14 mouse cellular contexts compared by ENCODE assay signal in genomic region chr4:135335327-135336022, GRCm38 (mm10). TPM values are rescaled to one million over a fixed set of nuclear protein-coding genes. Genes with fewer than 3 reads are reported as not detected.
A peak's percentile ranks its signal among the peaks of the same experiment; 100 is the strongest.
DNase-seq lines count a peak whose midpoint lies in the region; ATAC-seq lines count a peak whose summit lies in the region.
"Had no signal": no experiment of that assay in that cellular context is flagged by ENCODE, and none has a peak within 500 bp of the region (broad histone marks: within the 10 kb centered on the region; RNA-seq: fewer than 3 reads in every experiment).

No protein-coding gene starts in this region.

- peak; percentile 51 for DNase-seq in urinary bladder, postnatal 14 days (ENCODE audit: low spot score)
- DNase-seq in urinary bladder, postnatal 10 days (ENCODE audit: low spot score), result no peak
- no peak for DNase-seq in liver, embryonic 13.5 days
- DNase-seq in left cerebral cortex, adult 8-10 months (ENCODE audit: low spot score in 2 of 2), result no peak
- no peak for DNase-seq in spleen, postnatal 10 days (ENCODE audit: low spot score in 2 of 2)
- DNase-seq in heart, postnatal 36 days, result no peak
- DNase-seq: adrenal gland, postnatal 14 days; cerebellum, adult 8-10 months had no signal

- peak overlapping the region; percentile 69; the same call in 1 of the 2 replicates for H3K27ac ChIP-seq in kidney, embryonic 14.5 days (ENCODE audit: low read depth, low read length)
- peak overlapping the region; percentile 37; the same call in 1 of the 2 replicates for H3K27ac ChIP-seq in liver, embryonic 13.5 days
- H3K27ac ChIP-seq: embryonic facial prominence, embryonic 15.5 days; forebrain, embryonic 12.5 days; hindbrain, embryonic 12.5 days; limb, embryonic 12.5 days had no signal

- no peak overlapping the region for H3K9ac ChIP-seq in kidney, embryonic 14.5 days (ENCODE audit: low read depth, low read length)
- H3K9ac ChIP-seq in liver, embryonic 13.5 days, result no peak overlapping the region
- H3K9ac ChIP-seq: embryonic facial prominence, embryonic 15.5 days; forebrain, embryonic 12.5 days; hindbrain, embryonic 12.5 days; limb, embryonic 12.5 days had no signal

- no peak overlapping the region for H3K4me3 ChIP-seq in kidney, embryonic 14.5 days (ENCODE audit: low read length)
- H3K4me3 ChIP-seq in liver, embryonic 13.5 days (replicated peaks), result no peak overlapping the region
- H3K4me3 ChIP-seq: embryonic facial prominence, embryonic 15.5 days; forebrain, embryonic 12.5 days; hindbrain, embryonic 12.5 days; limb, embryonic 12.5 days had no signal

- H3K27me3 ChIP-seq in kidney, embryonic 14.5 days (ENCODE audit: control insufficient read depth, insufficient read depth, low read length), result no peaks in the 10 kb centered on the region
- H3K27me3 ChIP-seq in liver, embryonic 13.5 days, result no peaks in the 10 kb centered on the region
- H3K27me3 ChIP-seq: embryonic facial prominence, embryonic 15.5 days; forebrain, embryonic 12.5 days; hindbrain, embryonic 12.5 days; limb, embryonic 12.5 days had no signal

- no peaks in the 10 kb centered on the region for H3K9me3 ChIP-seq in kidney, embryonic 14.5 days (ENCODE audit: control insufficient read depth, low read length)
- H3K9me3 ChIP-seq in liver, embryonic 13.5 days (replicated peaks), result no peaks in the 10 kb centered on the region
- H3K9me3 ChIP-seq: embryonic facial prominence, embryonic 15.5 days; forebrain, embryonic 12.5 days; hindbrain, embryonic 12.5 days; limb, embryonic 12.5 days had no signal

- no peak overlapping the region for H3K4me2 ChIP-seq in kidney, embryonic 14.5 days (replicated peaks; ENCODE audit: low read depth, low read length)
- H3K4me2 ChIP-seq in liver, embryonic 13.5 days, result no peak overlapping the region
- H3K4me2 ChIP-seq: embryonic facial prominence, embryonic 15.5 days; forebrain, embryonic 12.5 days; hindbrain, embryonic 12.5 days; limb, embryonic 12.5 days had no signal

- H3K4me1 ChIP-seq in kidney, embryonic 14.5 days (ENCODE audit: control insufficient read depth, insufficient read depth, low read length), result no peaks in the 10 kb centered on the region
- 0 out of 2 replicates have a peak, but pooled peaks cover 11% of the 10 kb centered on the region for H3K4me1 ChIP-seq in liver, embryonic 13.5 days (replicated peaks)
- H3K4me1 ChIP-seq: embryonic facial prominence, embryonic 15.5 days; forebrain, embryonic 12.5 days; hindbrain, embryonic 12.5 days; limb, embryonic 12.5 days had no signal

- no peak for ATAC-seq in kidney, embryonic 14.5 days (ENCODE audit: low FRiP score, low TSS enrichment)
- ATAC-seq in liver, embryonic 13.5 days (ENCODE audit: low read depth), result peak; percentile 72
- ATAC-seq: midbrain, embryonic 16.5 days had no signal

- peaks cover 94% of the 10 kb centered on the region for H3K36me3 ChIP-seq in kidney, embryonic 14.5 days (ENCODE audit: control insufficient read depth, insufficient read depth, low read length)
- peaks cover 98% of the 10 kb centered on the region for H3K36me3 ChIP-seq in liver, embryonic 13.5 days

- intact Hi-C loops in heart, postnatal 36 days (cut with DNase I), result no loop called here

- WGBS in kidney, embryonic 14.5 days, result 71% methylated on average over 9 of the region's 9 CpGs
- 82% methylated on average over 9 of the region's 9 CpGs for WGBS in liver, embryonic 13.5 days (ENCODE audit: insufficient replicate concordance)

RNA-seq across cellular contexts. Expression of gene Srrm1, which starts 17.6 kb away (rescaled TPM):
- polyA plus RNA-seq in kidney, embryonic 14.5 days (2014; fragmentation: Nextera tagmentation; extraction: Ambion mirVana), result 254 and 273 TPM in 2 replicates
- polyA plus RNA-seq in liver, embryonic 13.5 days (2015; fragmentation: Nextera tagmentation; extraction: Ambion mirVana), result 159 and 203 TPM in 2 replicates
- 100 to 1,000 TPM; 137 to 151 (median 142) TPM for total RNA-seq in left cerebral cortex, adult 8-10 months (2022)
- 10 to 100 TPM; 59.1 to 69.9 TPM for total RNA-seq in heart, postnatal 36 days (2021)
